ENCODE assay signal across 8 mouse cellular contexts in genomic region chr14:8156947-8157346, GRCm38 (mm10). TPM values are rescaled to one million over a fixed set of nuclear protein-coding genes. Genes with fewer than 3 reads are reported as not detected.
A peak's percentile ranks its signal among the peaks of the same experiment; 100 is the strongest.
DNase-seq lines count a peak whose midpoint lies in the region; ATAC-seq and TF ChIP-seq lines count a peak whose summit lies in the region.

No protein-coding gene starts in this region.

- ATAC-seq in heart, embryonic 11.5 days (replicated peaks; ENCODE audit: insufficient number of reproducible peaks, low FRiP score, low TSS enrichment), result no peak
- no peak for ATAC-seq in neural tube, embryonic 13.5 days (ENCODE audit: low read depth)
- ATAC-seq in neural tube, embryonic 15.5 days (ENCODE audit: low FRiP score), result no peak

- no peaks in the 10 kb centered on the region for H3K27me3 ChIP-seq in heart, adult 2 months (ENCODE audit: control insufficient read depth, insufficient read depth, low read length)
- no peaks in the 10 kb centered on the region for H3K27me3 ChIP-seq in heart, embryonic 11.5 days (ENCODE audit: control insufficient read depth, insufficient read depth, low read length)
- no peaks in the 10 kb centered on the region for H3K27me3 ChIP-seq in neural tube, embryonic 13.5 days
- H3K27me3 ChIP-seq in neural tube, embryonic 15.5 days (replicated peaks), result no peaks in the 10 kb centered on the region

- no peak for TF ChIP-seq EP300 in heart, adult 2 months (IDR thresholded peaks at IDR 0.05; ENCODE audit: insufficient read depth, low read depth, low read length)

- no peaks in the 10 kb centered on the region for H3K4me1 ChIP-seq in heart, adult 2 months (ENCODE audit: control insufficient read depth, insufficient read depth, low read length)
- no peaks in the 10 kb centered on the region for H3K4me1 ChIP-seq in heart, embryonic 11.5 days (ENCODE audit: control insufficient read depth, insufficient read depth, low read length)
- H3K4me1 ChIP-seq in neural tube, embryonic 13.5 days (replicated peaks), result no peaks in the 10 kb centered on the region
- no peaks in the 10 kb centered on the region for H3K4me1 ChIP-seq in neural tube, embryonic 15.5 days
- H3K4me1 ChIP-seq in cortical plate, adult 2 months (ENCODE audit: control insufficient read depth, insufficient read depth, low read length), result peaks cover 5% of the 10 kb centered on the region; the same call in 1 of the 2 replicates

- intact Hi-C loops in heart, adult 2 months (cut with DNase I), result loop anchor here (1.0 kb wide), 1 partner anchor 65 kb away; no protein-coding TSS in a partner anchor

- H3K79me2 ChIP-seq in heart, adult 2 months (replicated peaks; ENCODE audit: control insufficient read depth, insufficient read depth, low read length), result no peaks in the 10 kb centered on the region

- H3K9me3 ChIP-seq in heart, embryonic 11.5 days (replicated peaks; ENCODE audit: control insufficient read depth, low read length), result no peaks in the 10 kb centered on the region
- H3K9me3 ChIP-seq in neural tube, embryonic 13.5 days, result no peaks in the 10 kb centered on the region
- H3K9me3 ChIP-seq in neural tube, embryonic 15.5 days (replicated peaks), result no peaks in the 10 kb centered on the region

- peaks cover 3% of the 10 kb centered on the region for H3K36me3 ChIP-seq in heart, adult 2 months (ENCODE audit: control insufficient read depth, insufficient read depth, low read length)
- H3K36me3 ChIP-seq in heart, embryonic 11.5 days (ENCODE audit: control insufficient read depth, insufficient read depth, low read length), result peaks cover 3% of the 10 kb centered on the region; the same call in 1 of the 2 replicates
- peaks cover 76% of the 10 kb centered on the region for H3K36me3 ChIP-seq in neural tube, embryonic 13.5 days
- H3K36me3 ChIP-seq in neural tube, embryonic 15.5 days, result peaks cover 71% of the 10 kb centered on the region

- no peak overlapping the region for H3K27ac ChIP-seq in heart, adult 2 months
- H3K27ac ChIP-seq in heart, embryonic 11.5 days (ENCODE audit: low read depth, low read length), result no peak overlapping the region
- no peak overlapping the region for H3K27ac ChIP-seq in neural tube, embryonic 13.5 days (replicated peaks)
- H3K27ac ChIP-seq in neural tube, embryonic 15.5 days (replicated peaks), result no peak overlapping the region
- no peak overlapping the region for H3K27ac ChIP-seq in cortical plate, adult 2 months (ENCODE audit: insufficient read depth, low read length)

- H3K9ac ChIP-seq in heart, adult 2 months (ENCODE audit: low read depth, low read length), result no peak overlapping the region
- no peak overlapping the region for H3K9ac ChIP-seq in heart, embryonic 11.5 days (ENCODE audit: low read depth, low read length)
- 0 out of 2 replicates have a peak overlapping the region, but pooled peaks have one; percentile 22 for H3K9ac ChIP-seq in neural tube, embryonic 13.5 days
- H3K9ac ChIP-seq in neural tube, embryonic 15.5 days (replicated peaks), result no peak overlapping the region

- peak; percentile 65 for TF ChIP-seq CTCF in heart, adult 2 months (IDR thresholded peaks at IDR 0.05)
- peak; percentile 11; the same call in 1 of the 2 replicates for TF ChIP-seq CTCF in cortical plate, adult 2 months (IDR thresholded peaks at IDR 0.05; ENCODE audit: extremely low read depth, insufficient read depth, low read length)

- 53% methylated on average over 3 of the region's 3 CpGs for WGBS in heart, adult 2 months
- 32% methylated on average over 3 of the region's 3 CpGs for WGBS in heart, embryonic 11.5 days (ENCODE audit: insufficient replicate concordance)
- 43% methylated on average over 3 of the region's 3 CpGs for WGBS in neural tube, embryonic 13.5 days
- 43% methylated on average over 3 of the region's 3 CpGs for WGBS in neural tube, embryonic 15.5 days

- H3K4me3 ChIP-seq in heart, adult 2 months, result no peak overlapping the region
- no peak overlapping the region for H3K4me3 ChIP-seq in heart, embryonic 11.5 days (ENCODE audit: low read depth, low read length)
- H3K4me3 ChIP-seq in neural tube, embryonic 13.5 days, result no peak overlapping the region
- H3K4me3 ChIP-seq in neural tube, embryonic 15.5 days (replicated peaks), result no peak overlapping the region
- no peak overlapping the region for H3K4me3 ChIP-seq in cortical plate, adult 2 months (ENCODE audit: insufficient read depth, low read length)

- DNase-seq in heart, adult 2 months, result no peak
- DNase-seq in retina, postnatal 1 day, result peak; percentile 12
- DNase-seq in urinary bladder, adult 2 months (ENCODE audit: low spot score), result no peak
- DNase-seq in cerebellum, adult 9-10 months, result no peak

- no peak for TF ChIP-seq POLR2A in heart, adult 2 months (IDR thresholded peaks at IDR 0.05; ENCODE audit: insufficient read depth, low read depth, low read length)
- no peak for TF ChIP-seq POLR2A in cortical plate, adult 2 months (IDR thresholded peaks at IDR 0.05; ENCODE audit: extremely low read depth, insufficient read depth, low read length)

- H3K4me2 ChIP-seq in heart, embryonic 11.5 days, result no peak overlapping the region
- H3K4me2 ChIP-seq in neural tube, embryonic 13.5 days, result no peak overlapping the region
- no peak overlapping the region for H3K4me2 ChIP-seq in neural tube, embryonic 15.5 days

RNA-seq across cellular contexts. Expression of gene Pdhb, which starts 15.9 kb away (rescaled TPM):
- 100 to 1,000 TPM; 722 to 825 TPM for total RNA-seq in heart, adult 2 months (2021)
- polyA plus RNA-seq in heart, adult 2 months (2012; rRNA removed), result 324 and 636 TPM in 2 replicates
- 413 and 460 TPM in 2 replicates for polyA plus RNA-seq in heart, embryonic 11.5 days (2014; fragmentation: Nextera tagmentation; extraction: Ambion mirVana)
- 259 and 285 TPM in 2 replicates for polyA plus RNA-seq in neural tube, embryonic 13.5 days (2015; fragmentation: Nextera tagmentation; extraction: Ambion mirVana)
- polyA plus RNA-seq in neural tube, embryonic 15.5 days (2015; fragmentation: Nextera tagmentation; extraction: Ambion mirVana), result 296 and 297 TPM in 2 replicates
- 198 and 200 TPM in 2 replicates for polyA plus RNA-seq in cortical plate, adult 2 months (2012; rRNA removed)
- 112 and 136 TPM in 2 replicates for polyA plus RNA-seq in urinary bladder, adult 2 months (2012; rRNA removed)

RNA-seq across cellular contexts. Expression of gene Kctd6, which starts 57.0 kb away (rescaled TPM):
- 10 to 100 TPM in 1 of 2 experiments, 1 to 10 TPM in 1; 8.4 to 10.3 TPM for total RNA-seq in heart, adult 2 months (2021)
- 7.3 and 10.7 TPM in 2 replicates for polyA plus RNA-seq in heart, adult 2 months (2012; rRNA removed)
- polyA plus RNA-seq in heart, embryonic 11.5 days (2014; fragmentation: Nextera tagmentation; extraction: Ambion mirVana), result 7.4 and 8.1 TPM in 2 replicates
- 14.5 and 18.7 TPM in 2 replicates for polyA plus RNA-seq in neural tube, embryonic 13.5 days (2015; fragmentation: Nextera tagmentation; extraction: Ambion mirVana)
- polyA plus RNA-seq in neural tube, embryonic 15.5 days (2015; fragmentation: Nextera tagmentation; extraction: Ambion mirVana), result 15.1 and 22.5 TPM in 2 replicates
- 36.7 and 38.8 TPM in 2 replicates for polyA plus RNA-seq in cortical plate, adult 2 months (2012; rRNA removed)
- polyA plus RNA-seq in urinary bladder, adult 2 months (2012; rRNA removed), result 13.3 and 13.7 TPM in 2 replicates

RNA-seq across cellular contexts. Expression of gene Pxk, which starts 58.9 kb away (rescaled TPM):
- 10 to 100 TPM; 23.1 to 24.6 TPM for total RNA-seq in heart, adult 2 months (2021)
- polyA plus RNA-seq in heart, adult 2 months (2012; rRNA removed), result 18.3 and 27.3 TPM in 2 replicates
- 26.6 and 28.8 TPM in 2 replicates for polyA plus RNA-seq in heart, embryonic 11.5 days (2014; fragmentation: Nextera tagmentation; extraction: Ambion mirVana)
- 64.3 and 67.8 TPM in 2 replicates for polyA plus RNA-seq in neural tube, embryonic 13.5 days (2015; fragmentation: Nextera tagmentation; extraction: Ambion mirVana)
- 75.2 and 78.5 TPM in 2 replicates for polyA plus RNA-seq in neural tube, embryonic 15.5 days (2015; fragmentation: Nextera tagmentation; extraction: Ambion mirVana)
- 39.4 and 41.6 TPM in 2 replicates for polyA plus RNA-seq in cortical plate, adult 2 months (2012; rRNA removed)
- 42.8 and 52.0 TPM in 2 replicates for polyA plus RNA-seq in urinary bladder, adult 2 months (2012; rRNA removed)
